Mouse (Mus musculus) thymus, postnatal 14 days (tissue): ENCODE data around the gene Dpep2nb.
A peak's percentile ranks its signal among the peaks of the same experiment; 100 is the strongest.
"Not testable (repeated sequence)": the region's sequence is repeated elsewhere in the genome, so short reads cannot be mapped to it uniquely, and the experiment has no call there.

ENCODE experiments used
- DNase-seq: peaks from one replicate; pipeline ENCODE4 v3.0.0; 2021

The Dpep2nb gene

GRCm38 (mm10) chr8:106005875-106006274 is at the start of gene Dpep2nb:
Gene Dpep2nb, minus strand, starts transcription at chr8:106005975.
- no peak for DNase-seq

DNA sequence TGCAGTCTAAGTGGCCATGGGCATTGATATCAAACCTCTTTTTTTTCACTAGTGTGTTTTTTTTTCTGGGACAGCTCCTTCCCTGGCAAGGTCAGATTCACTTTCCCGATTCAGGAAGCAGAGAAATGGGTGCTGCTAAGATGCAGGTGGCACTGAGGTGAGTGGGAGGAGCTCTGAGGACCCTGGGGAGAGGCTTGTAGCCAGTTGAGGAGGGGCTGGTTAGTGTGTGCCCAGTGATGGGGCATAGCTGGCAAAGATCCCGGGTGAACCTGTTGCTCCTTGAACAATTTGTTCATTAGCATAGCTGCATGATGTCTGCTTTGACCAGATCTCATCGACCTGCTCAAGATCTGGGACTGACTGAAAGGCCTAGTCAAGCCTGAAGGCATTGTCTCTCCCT is 49.3 kb upstream of the Dpep2nb start:
- peak; percentile 67 for DNase-seq

DNA sequence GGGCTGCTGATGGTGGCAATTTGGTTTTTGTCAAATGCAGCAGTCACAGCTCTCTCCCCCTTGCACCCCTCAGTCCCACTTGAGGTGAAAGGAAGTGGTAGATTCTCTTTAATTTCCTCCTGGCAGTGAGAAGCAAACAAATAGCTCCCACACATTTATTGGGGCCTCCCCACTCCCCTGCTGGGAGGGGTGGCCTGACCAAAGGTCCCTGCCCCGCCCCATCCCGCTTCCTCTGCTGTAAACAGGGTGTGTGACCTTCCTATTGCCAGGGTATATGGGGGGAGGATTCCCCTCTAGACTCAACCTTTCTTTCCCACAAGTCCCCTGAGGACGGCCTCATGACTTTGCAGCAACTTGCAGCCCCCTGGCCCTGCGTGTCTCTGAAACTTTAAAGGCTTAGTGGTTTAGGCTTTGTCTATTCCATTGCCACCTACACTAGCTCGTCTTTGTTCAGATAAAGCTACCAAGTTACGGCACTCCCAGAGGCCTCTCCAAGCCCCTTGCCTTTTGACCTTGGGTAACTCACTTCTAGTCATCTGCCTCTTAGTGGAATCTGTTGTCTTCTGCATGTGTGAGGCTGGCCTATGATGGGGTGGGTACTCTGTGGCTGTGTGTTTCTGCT is 48.5 kb upstream of the Dpep2nb start:
- DNase-seq, result peak; percentile 87

- peak; percentile 57 for DNase-seq
Measured at GRCm38 (mm10) chr8:106052510-106053089, 46.8 kb upstream of the Dpep2nb start.

GRCm38 (mm10) chr8:106051068-106051467 is 45.3 kb upstream of the Dpep2nb start:
- DNase-seq, result no peak

DNA sequence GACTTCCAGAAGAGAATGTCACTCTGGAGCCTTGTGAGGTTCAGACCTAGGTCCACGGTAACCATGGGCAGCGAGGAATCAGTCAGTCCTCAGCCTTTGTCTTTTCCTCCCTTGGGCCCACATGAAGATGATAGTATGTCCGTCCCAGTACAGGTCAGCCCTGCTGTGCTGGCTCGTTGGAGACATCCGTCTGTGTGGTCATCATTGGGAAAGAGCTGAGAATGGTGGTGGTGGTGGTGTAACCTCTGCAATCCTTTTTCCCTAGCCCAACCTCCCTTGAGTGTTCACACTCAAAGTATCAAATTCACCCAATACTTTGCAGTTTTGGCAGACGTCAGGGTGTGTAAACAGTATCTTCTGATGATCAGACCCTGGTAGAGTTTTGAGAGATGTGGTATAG is 44.1 kb upstream of the Dpep2nb start:
- no peak for DNase-seq

- DNase-seq, result no peak
Measured at GRCm38 (mm10) chr8:106047854-106048630, 42.3 kb upstream of the Dpep2nb start.

- DNase-seq, result no peak
Measured at GRCm38 (mm10) chr8:106046872-106047559, 41.2 kb upstream of the Dpep2nb start.

- no peak for DNase-seq
Measured at GRCm38 (mm10) chr8:106044151-106044550, 38.4 kb upstream of the Dpep2nb start.

DNA sequence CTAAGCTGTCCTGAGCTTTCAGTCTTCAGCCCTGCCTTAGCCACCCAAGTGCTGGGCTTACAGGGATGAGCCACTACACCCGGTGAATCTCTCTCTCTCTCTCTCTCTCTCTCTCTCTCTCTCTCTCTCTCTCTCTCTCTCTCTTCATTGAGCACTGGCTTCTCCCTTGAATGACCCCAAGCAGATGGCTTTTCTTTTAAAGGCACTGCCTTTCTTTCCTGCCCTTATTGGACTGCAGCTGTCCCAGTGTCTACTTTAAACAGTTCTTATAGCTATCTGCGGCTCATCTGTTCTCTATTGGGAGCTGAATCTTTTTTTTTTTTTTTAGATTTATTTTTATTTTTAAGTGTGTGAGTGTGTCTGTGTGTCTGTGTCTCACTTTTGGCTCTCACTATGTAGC is 37.3 kb upstream of the Dpep2nb start:
- DNase-seq, result no peak

- DNase-seq, result peak; percentile 54
Measured at GRCm38 (mm10) chr8:106040218-106040617, 34.4 kb upstream of the Dpep2nb start.

- no peak for DNase-seq
Measured at GRCm38 (mm10) chr8:106039605-106040004, 33.8 kb upstream of the Dpep2nb start.

GRCm38 (mm10) chr8:106038721-106039120 is 32.9 kb upstream of the Dpep2nb start:
- no peak for DNase-seq

DNA sequence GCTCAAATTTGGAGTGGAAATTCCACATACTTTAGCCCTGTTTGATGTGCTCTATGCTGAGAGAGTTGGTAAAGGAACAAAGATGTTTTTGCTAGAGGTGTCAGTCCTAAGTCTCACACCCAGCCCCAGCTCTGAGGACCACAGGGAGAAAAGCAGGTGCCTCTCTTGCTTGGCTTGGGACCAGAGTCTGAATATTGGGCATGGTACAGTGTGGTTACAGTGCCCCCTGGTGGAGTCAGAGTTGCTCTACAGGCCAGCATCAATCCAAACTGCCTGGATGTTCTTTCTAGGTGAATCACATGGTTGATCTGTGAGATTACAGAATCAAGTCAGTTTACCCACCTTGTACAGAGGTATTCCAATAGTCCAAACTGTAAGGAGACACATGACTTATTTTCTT is 16.7 kb upstream of the Dpep2nb start:
- DNase-seq, result peak; percentile 89

- no peak for DNase-seq
Measured at GRCm38 (mm10) chr8:106018039-106018438, 12.3 kb upstream of the Dpep2nb start.

- peak; percentile 71 for DNase-seq
Measured at GRCm38 (mm10) chr8:106017130-106017529, 11.4 kb upstream of the Dpep2nb start.

DNA sequence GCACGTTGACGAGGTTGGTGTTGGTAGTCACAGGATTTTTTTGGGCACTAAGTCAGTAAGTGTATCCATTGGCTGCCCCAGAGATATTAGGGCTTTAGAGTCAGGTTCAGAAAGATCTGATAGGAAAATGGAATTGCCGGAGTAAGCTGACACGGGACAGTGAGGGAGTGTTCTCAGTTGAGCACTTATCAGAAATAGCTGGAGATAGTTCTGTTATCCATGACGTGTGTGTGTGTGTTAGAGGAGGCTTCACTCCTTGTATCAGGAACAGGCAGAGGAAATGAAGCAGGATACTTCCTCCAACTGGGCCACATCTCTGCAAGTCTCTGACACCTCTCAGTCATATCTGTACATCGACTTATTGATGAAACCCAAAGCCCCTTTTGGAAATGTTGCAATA is 10.5 kb upstream of the Dpep2nb start:
- DNase-seq, result no peak

DNA sequence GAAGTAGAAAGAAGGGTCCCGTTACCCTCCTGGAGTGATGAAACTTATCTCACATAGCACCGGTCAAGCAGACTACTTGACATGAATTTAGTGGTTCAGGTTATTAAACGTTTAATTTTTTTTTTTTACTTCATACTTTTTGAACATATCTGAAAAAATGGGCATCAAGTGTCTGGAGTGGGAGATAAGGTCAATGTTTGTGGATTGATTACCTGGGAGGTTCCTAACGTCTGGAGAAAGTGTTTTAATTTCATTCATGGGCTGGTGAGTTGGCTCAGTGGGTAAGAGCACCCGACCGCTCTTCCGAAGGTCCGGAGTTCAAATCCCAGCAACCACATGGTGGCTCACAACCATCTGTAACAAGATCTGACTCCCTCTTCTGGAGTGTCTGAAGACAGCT is 6.4 kb upstream of the Dpep2nb start:
- not testable (repeated sequence) for DNase-seq

- DNase-seq, result no peak
Measured at GRCm38 (mm10) chr8:106011643-106011986, 5.8 kb upstream of the Dpep2nb start, which contains the start of gene Ddx28. Gene Ddx28, minus strand, starts transcription at chr8:106011882.

- peak; percentile 92 for DNase-seq
Measured at GRCm38 (mm10) chr8:106010748-106011642, 5.2 kb upstream of the Dpep2nb start.

- not testable (repeated sequence) for DNase-seq
Measured at GRCm38 (mm10) chr8:106007891-106008290, 2.1 kb upstream of the Dpep2nb start.

- DNase-seq, result no peak
Measured at GRCm38 (mm10) chr8:106007135-106007534, 1.4 kb upstream of the Dpep2nb start.
